9 mouse cellular contexts compared by ENCODE assay signal in the genomic region with DNA sequence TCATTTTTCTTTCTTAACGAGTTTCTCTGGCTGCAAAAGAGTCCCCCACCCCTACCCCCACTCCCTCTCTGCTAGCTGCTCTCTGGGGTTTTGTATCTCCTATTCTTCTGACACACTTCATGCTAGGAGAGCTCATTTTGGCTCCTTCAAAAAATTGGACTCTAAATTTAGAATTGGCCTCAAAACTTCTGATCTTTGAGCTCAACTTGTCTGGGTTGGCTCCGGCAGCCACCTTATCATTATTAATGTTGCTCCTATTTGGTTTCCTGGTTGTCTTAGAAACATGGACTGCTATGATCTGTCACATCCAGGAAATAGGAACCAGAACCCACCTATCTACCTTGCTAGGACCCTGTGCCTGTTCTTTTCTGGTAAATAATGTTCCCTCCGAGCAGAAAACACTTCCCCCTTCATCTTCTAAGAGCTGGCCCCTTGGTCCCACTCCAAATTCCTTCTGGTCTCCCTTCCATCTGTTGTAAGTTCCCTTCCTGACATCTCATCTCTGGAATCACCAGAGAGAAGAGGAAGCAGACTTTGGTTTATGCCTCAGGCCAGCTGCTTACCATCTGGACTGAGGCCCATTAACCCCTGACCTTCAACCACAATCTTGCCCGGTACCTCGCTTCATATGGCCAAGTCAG. TPM values are rescaled to one million over a fixed set of nuclear protein-coding genes. Genes with fewer than 3 reads are reported as not detected.
A peak's percentile ranks its signal among the peaks of the same experiment; 100 is the strongest.
DNase-seq lines count a peak whose midpoint lies in the region; ATAC-seq and TF ChIP-seq lines count a peak whose summit lies in the region.
"Had no signal": no experiment of that assay in that cellular context is flagged by ENCODE, and none has a peak within 500 bp of the region (broad histone marks: within the 10 kb centered on the region; RNA-seq: fewer than 3 reads in every experiment).

No protein-coding gene starts in this region.

- DNase-seq in lung, embryonic 14.5 days, result peak; percentile 85
- DNase-seq in lung, postnatal 25 days (ENCODE audit: low spot score), result no peak
- DNase-seq in heart, embryonic 10.5 days (ENCODE audit: low spot score), result no peak
- peak; percentile 74 for DNase-seq in limb, embryonic 10.5 days (ENCODE audit: low spot score)
- no peak for DNase-seq in right cerebral cortex, postnatal 36 days (ENCODE audit: low spot score in 2 of 2)

- H3K27ac ChIP-seq in lung, embryonic 14.5 days (ENCODE audit: low read depth), result peak overlapping the region; percentile 91
- H3K27ac ChIP-seq in heart, embryonic 10.5 days, result peak overlapping the region; percentile 59
- H3K27ac ChIP-seq in limb, embryonic 10.5 days, result peak overlapping the region; percentile 74
- H3K27ac ChIP-seq in stomach, embryonic 16.5 days (ENCODE audit: low read length), result peak overlapping the region; percentile 82
- H3K27ac ChIP-seq in hindbrain, embryonic 13.5 days, result no peak overlapping the region
- H3K27ac ChIP-seq: embryonic facial prominence, embryonic 12.5 days; macrophage had no signal

- H3K9me3 ChIP-seq in lung, embryonic 14.5 days (ENCODE audit: low read depth, low read length), result no peaks in the 10 kb centered on the region
- H3K9me3 ChIP-seq in heart, embryonic 10.5 days, result no peaks in the 10 kb centered on the region
- H3K9me3 ChIP-seq in limb, embryonic 10.5 days (replicated peaks), result no peaks in the 10 kb centered on the region
- H3K9me3 ChIP-seq in stomach, embryonic 16.5 days (replicated peaks; ENCODE audit: control insufficient read depth, low read length), result no peaks in the 10 kb centered on the region
- no peaks in the 10 kb centered on the region for H3K9me3 ChIP-seq in hindbrain, embryonic 13.5 days
- H3K9me3 ChIP-seq: embryonic facial prominence, embryonic 12.5 days had no signal

- H3K36me3 ChIP-seq in lung, embryonic 14.5 days (ENCODE audit: insufficient read depth), result no peaks in the 10 kb centered on the region
- no peaks in the 10 kb centered on the region for H3K36me3 ChIP-seq in heart, embryonic 10.5 days
- H3K36me3 ChIP-seq in limb, embryonic 10.5 days, result no peaks in the 10 kb centered on the region
- no peaks in the 10 kb centered on the region for H3K36me3 ChIP-seq in stomach, embryonic 16.5 days (ENCODE audit: control insufficient read depth, insufficient read depth, low read length)
- H3K36me3 ChIP-seq in hindbrain, embryonic 13.5 days, result no peaks in the 10 kb centered on the region
- H3K36me3 ChIP-seq: embryonic facial prominence, embryonic 12.5 days had no signal

- H3K9ac ChIP-seq in lung, embryonic 14.5 days, result no peak overlapping the region; the same call in 1 of the 2 replicates
- H3K9ac ChIP-seq in stomach, embryonic 16.5 days (ENCODE audit: low read length), result no peak overlapping the region
- no peak overlapping the region for H3K9ac ChIP-seq in hindbrain, embryonic 13.5 days
- H3K9ac ChIP-seq: embryonic facial prominence, embryonic 12.5 days had no signal

- no peak overlapping the region for H3K4me3 ChIP-seq in lung, embryonic 14.5 days (ENCODE audit: low read depth, low read length)
- no peak overlapping the region for H3K4me3 ChIP-seq in heart, embryonic 10.5 days
- 0 out of 2 replicates have a peak overlapping the region, but pooled peaks have one; percentile 5 for H3K4me3 ChIP-seq in limb, embryonic 10.5 days
- H3K4me3 ChIP-seq in stomach, embryonic 16.5 days (replicated peaks; ENCODE audit: low read length), result no peak overlapping the region
- no peak overlapping the region for H3K4me3 ChIP-seq in hindbrain, embryonic 13.5 days
- H3K4me3 ChIP-seq: embryonic facial prominence, embryonic 12.5 days had no signal

- 13% methylated on average over 5 of the region's 5 CpGs for WGBS in lung, embryonic 14.5 days
- 50% methylated on average over 5 of the region's 5 CpGs for WGBS in heart, embryonic 10.5 days
- WGBS in limb, embryonic 10.5 days, result 19% methylated on average over 5 of the region's 5 CpGs
- WGBS in stomach, embryonic 16.5 days, result 24% methylated on average over 5 of the region's 5 CpGs
- 63% methylated on average over 5 of the region's 5 CpGs for WGBS in hindbrain, embryonic 13.5 days

- peak; percentile 73 for ATAC-seq in lung, embryonic 14.5 days (ENCODE audit: insufficient read depth)
- peak; percentile 77; the same call in 1 of the 2 replicates for ATAC-seq in stomach, embryonic 16.5 days (ENCODE audit: insufficient read depth, low FRiP score)
- ATAC-seq in hindbrain, embryonic 13.5 days (ENCODE audit: low FRiP score), result no peak

- H3K4me1 ChIP-seq in lung, embryonic 14.5 days (ENCODE audit: insufficient read depth), result peaks cover 33% of the 10 kb centered on the region
- H3K4me1 ChIP-seq in heart, embryonic 10.5 days, result peaks cover 24% of the 10 kb centered on the region
- peaks cover 37% of the 10 kb centered on the region for H3K4me1 ChIP-seq in limb, embryonic 10.5 days
- H3K4me1 ChIP-seq in stomach, embryonic 16.5 days (ENCODE audit: control insufficient read depth, insufficient read depth, low read length), result peaks cover 30% of the 10 kb centered on the region
- no peaks in the 10 kb centered on the region for H3K4me1 ChIP-seq in hindbrain, embryonic 13.5 days (replicated peaks)

- peak overlapping the region; percentile 32; the same call in 1 of the 2 replicates for H3K4me2 ChIP-seq in lung, embryonic 14.5 days
- peak overlapping the region; percentile 21; the same call in 1 of the 2 replicates for H3K4me2 ChIP-seq in stomach, embryonic 16.5 days (ENCODE audit: low read depth, low read length)
- H3K4me2 ChIP-seq in hindbrain, embryonic 13.5 days, result no peak overlapping the region
- H3K4me2 ChIP-seq: embryonic facial prominence, embryonic 12.5 days had no signal

- H3K27me3 ChIP-seq in lung, embryonic 14.5 days (ENCODE audit: insufficient read depth, low read length), result no peaks in the 10 kb centered on the region
- no peaks in the 10 kb centered on the region for H3K27me3 ChIP-seq in heart, embryonic 10.5 days (ENCODE audit: insufficient read depth, poor library complexity, severe bottlenecking)
- no peaks in the 10 kb centered on the region for H3K27me3 ChIP-seq in limb, embryonic 10.5 days (ENCODE audit: low read depth, poor library complexity, severe bottlenecking)
- H3K27me3 ChIP-seq in stomach, embryonic 16.5 days (ENCODE audit: control insufficient read depth, insufficient read depth, low read length), result no peaks in the 10 kb centered on the region
- no peaks in the 10 kb centered on the region for H3K27me3 ChIP-seq in hindbrain, embryonic 13.5 days
- H3K27me3 ChIP-seq: embryonic facial prominence, embryonic 12.5 days had no signal

- TF ChIP-seq CTCF in lung, embryonic 14.5 days (IDR thresholded peaks at IDR 0.05; ENCODE audit: low read depth), result no peak

RNA-seq across cellular contexts. Expression of gene Ccdc42, which starts 26.4 kb away (rescaled TPM):
- 0.70 and 1.2 TPM in 2 replicates for polyA plus RNA-seq in lung, embryonic 14.5 days (2014; fragmentation: Nextera tagmentation; extraction: Ambion mirVana)
- polyA plus RNA-seq in heart, embryonic 10.5 days (2016; fragmentation: Nextera tagmentation; extraction: Ambion mirVana), result 0.80 and 1.5 TPM in 2 replicates
- polyA plus RNA-seq in limb, embryonic 10.5 days (2016; fragmentation: Nextera tagmentation; extraction: Ambion mirVana), result 0.64 and 0.89 TPM in 2 replicates
- 0.41 and 0.49 TPM in 2 replicates for polyA plus RNA-seq in stomach, embryonic 16.5 days (2015; fragmentation: Nextera tagmentation; extraction: Ambion mirVana)
- polyA plus RNA-seq in hindbrain, embryonic 13.5 days (2015; fragmentation: Nextera tagmentation; extraction: Ambion mirVana), result 0.27 TPM in 2 replicates
- polyA plus RNA-seq: macrophage had no signal

RNA-seq across cellular contexts. Expression of gene Mfsd6l, which starts 57.2 kb away (rescaled TPM):
- polyA plus RNA-seq in lung, embryonic 14.5 days (2014; fragmentation: Nextera tagmentation; extraction: Ambion mirVana), result 1.5 TPM in 2 replicates
- 0.06 and 0.16 TPM in 2 replicates for polyA plus RNA-seq in heart, embryonic 10.5 days (2016; fragmentation: Nextera tagmentation; extraction: Ambion mirVana)
- 0.11 and 0.16 TPM in 2 replicates for polyA plus RNA-seq in limb, embryonic 10.5 days (2016; fragmentation: Nextera tagmentation; extraction: Ambion mirVana)
- polyA plus RNA-seq in stomach, embryonic 16.5 days (2015; fragmentation: Nextera tagmentation; extraction: Ambion mirVana), result 2.0 and 2.8 TPM in 2 replicates
- not detected in 2 replicates for polyA plus RNA-seq in hindbrain, embryonic 13.5 days (2015; fragmentation: Nextera tagmentation; extraction: Ambion mirVana)
- polyA plus RNA-seq: macrophage had no signal

Comparison
In these comparisons a context has a peak if more than half of its experiments do, and no peak if none do; other contexts are left out.
1. DNase-seq: peak in lung, embryonic 14.5 days (single experiment) and limb, embryonic 10.5 days (single experiment); none in lung, postnatal 25 days (single experiment), heart, embryonic 10.5 days (single experiment) and right cerebral cortex, postnatal 36 days (0 of 2).